Mouse (Mus musculus) cerebellum, adult 11 months (tissue): Measurements from ENCODE around the gene Gm10639.
"Not testable (repeated sequence)": the region's sequence is repeated elsewhere in the genome, so short reads cannot be mapped to it uniquely, and the experiment has no call there.

Source experiments
- DNase-seq: peaks from one replicate; pipeline ENCODE4 v3.0.0; 2022

Gene Gm10639

GRCm38 (mm10) chr9:78348206-78349004 is 58.7 kb downstream of the Gm10639 start:
- not testable (repeated sequence) for DNase-seq

DNA sequence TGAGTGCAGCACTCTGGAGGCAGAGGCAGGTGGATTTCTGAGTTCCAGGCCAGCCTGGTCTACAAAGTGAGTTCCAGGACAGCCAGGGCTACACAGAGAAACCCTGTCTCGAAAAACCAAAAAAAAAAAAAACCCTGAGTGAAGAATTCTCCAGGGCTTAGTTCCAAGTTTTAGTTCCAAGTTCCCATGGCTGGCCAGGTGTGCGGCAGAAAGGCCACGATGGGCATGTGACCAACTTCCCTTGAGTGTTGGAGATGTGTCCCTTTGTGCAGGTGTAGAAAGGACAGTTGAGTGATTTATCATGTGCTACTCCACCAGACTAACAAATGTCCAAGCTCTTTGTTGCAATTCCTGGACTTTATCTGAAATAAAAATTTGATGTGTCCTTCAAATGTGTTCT is 59.4 kb downstream of the Gm10639 start:
- not testable (repeated sequence) for DNase-seq

GRCm38 (mm10) chr9:78350007-78350406 is 60.3 kb downstream of the Gm10639 start:
- not testable (repeated sequence) for DNase-seq

GRCm38 (mm10) chr9:78351504-78352220 is 61.9 kb downstream of the Gm10639 start:
- DNase-seq, result no peak
